Mouse (Mus musculus) MEL (cell line): Measurements from ENCODE around the gene Palmd. TPM values are rescaled to one million over a fixed set of nuclear protein-coding genes. Genes with fewer than 3 reads are reported as not detected.

Experiments used
- DNase-seq: peaks from one replicate; pipeline ENCODE4 v3.0.0; 2011; ENCODE audit warnings: low read depth, low spot score
- H3K27ac ChIP-seq: 2 replicates; pipeline ENCODE4 v1.5.1; 2012; ENCODE audit warnings: low read depth, mild to moderate bottlenecking, control low read depth, low read length, moderate library complexity; ENCODE audit not compliant: control insufficient read depth
- H3K27me3 ChIP-seq, 2 experiments: fragments of 150-350 bp in 1 of 2; sonication (generic) in 1 of 2; 2 replicates each; pipeline ENCODE4 v1.6.1; 2012; ENCODE audit warnings: low read length in 2 of 2, mild to moderate bottlenecking in 2 of 2, improper control_type of control experiment in 1 of 2, moderate library complexity in 1 of 2; ENCODE audit not compliant: insufficient read depth in 2 of 2, control insufficient read depth in 1 of 2
- H3K36me3 ChIP-seq, 2 experiments: 2 replicates each; pipeline ENCODE4 v1.6.1; 2012 to 2014; ENCODE audit warnings: low read length in 2 of 2, improper control_type of control experiment in 1 of 2, inconsistent platforms in 1 of 2, mild to moderate bottlenecking in 1 of 2; ENCODE audit not compliant: insufficient read depth in 2 of 2, control insufficient read depth in 1 of 2
- H3K4me1 ChIP-seq, 2 experiments: fragments of 150-350 bp in 1 of 2; sonication (generic) in 1 of 2; 2 replicates each; pipeline ENCODE4 v1.6.1; 2012; ENCODE audit warnings: low read length in 2 of 2, improper control_type of control experiment in 1 of 2, mild to moderate bottlenecking in 1 of 2; ENCODE audit not compliant: insufficient read depth in 2 of 2, control insufficient read depth in 1 of 2
- H3K4me3 ChIP-seq, 2 experiments: fragments of 150-350 bp in 1 of 2; sonication (generic) in 1 of 2; 2 replicates each; pipeline ENCODE4 v1.5.1; 2012; ENCODE audit warnings: low read depth in 2 of 2, low read length in 2 of 2, mild to moderate bottlenecking in 2 of 2, moderate library complexity in 2 of 2, control low read depth in 1 of 2, improper control_type of control experiment in 1 of 2; ENCODE audit not compliant: control insufficient read depth in 1 of 2, insufficient read depth in 1 of 2
- H3K79me2 ChIP-seq: 2 replicates; pipeline ENCODE4 v1.6.1; 2012; ENCODE audit warnings: mild to moderate bottlenecking, low read length, moderate library complexity; ENCODE audit not compliant: control insufficient read depth, poor library complexity, insufficient read depth
- H3K9ac ChIP-seq: 2 replicates; pipeline ENCODE4 v1.6.1; 2012; ENCODE audit warnings: low read depth, mild to moderate bottlenecking, control low read depth, low read length, moderate library complexity; ENCODE audit not compliant: control insufficient read depth, poor library complexity, severe bottlenecking
- H3K9me3 ChIP-seq: fragments of 150-350 bp; sonication (generic); replicated peaks from 2 replicates; pipeline ENCODE4 v1.6.1; 2012; ENCODE audit warnings: mild to moderate bottlenecking, low read length, improper control_type of control experiment, moderate library complexity; ENCODE audit not compliant: insufficient read depth
- CTCF ChIP-seq, 3 experiments: IDR thresholded peaks in 2 of 3; conservative IDR thresholded peaks in 1 of 3; 2 replicates each; pipeline ENCODE4 v1.5.1; 2011 to 2012; ENCODE audit warnings: low read length in 3 of 3, low read depth in 2 of 3, mild to moderate bottlenecking in 2 of 3, improper control_type of control experiment in 1 of 3, inconsistent platforms in 1 of 3, mixed read lengths in 1 of 3, moderate library complexity in 1 of 3; ENCODE audit not compliant: control insufficient read depth in 1 of 3, insufficient read depth in 1 of 3, poor library complexity in 1 of 3, severe bottlenecking in 1 of 3
- E2F4 ChIP-seq: IDR thresholded peaks from 2 replicates; pipeline ENCODE4 v1.6.1; 2011; ENCODE audit warnings: low read depth, low read length, improper control_type of control experiment, borderline replicate concordance
- EP300 ChIP-seq, 2 experiments: IDR thresholded peaks; 2 replicates each; pipeline ENCODE4 v1.6.1; 2011; ENCODE audit warnings: improper control_type of control experiment in 2 of 2, low read length in 2 of 2, low read depth in 1 of 2, mild to moderate bottlenecking in 1 of 2
- GATA1 ChIP-seq: IDR thresholded peaks from 2 replicates; pipeline ENCODE4 v1.6.1; 2011; ENCODE audit warnings: low read depth, low read length, improper control_type of control experiment
- HCFC1 ChIP-seq: IDR thresholded peaks from 2 replicates; pipeline ENCODE4 v1.6.1; 2012; ENCODE audit warnings: low read depth, mild to moderate bottlenecking, inconsistent platforms, low read length, improper control_type of control experiment, moderate library complexity
- JUND ChIP-seq: IDR thresholded peaks from 2 replicates; pipeline ENCODE4 v1.6.1; 2011; ENCODE audit warnings: low read depth, mild to moderate bottlenecking, improper control_type of control experiment, low read length
- KAT2A ChIP-seq: conservative IDR thresholded peaks from 2 replicates; pipeline ENCODE4 v1.6.1; 2012; ENCODE audit warnings: low read depth, low read length, improper control_type of control experiment, inconsistent platforms
- MEF2A ChIP-seq: IDR thresholded peaks from 2 replicates; pipeline ENCODE4 v1.6.1; 2014; ENCODE audit warnings: low read depth, mild to moderate bottlenecking, inconsistent platforms, low read length, improper control_type of control experiment; ENCODE audit not compliant: poor library complexity, insufficient replicate concordance, severe bottlenecking; ENCODE audit errors: extremely low read depth
- MXI1 ChIP-seq: IDR thresholded peaks from 2 replicates; pipeline ENCODE4 v1.6.1; 2011; ENCODE audit warnings: mild to moderate bottlenecking, low read depth, low read length, improper control_type of control experiment
- MYB ChIP-seq: IDR thresholded peaks from 2 replicates; pipeline ENCODE4 v1.6.1; 2011; ENCODE audit warnings: mild to moderate bottlenecking, low read depth, low read length, improper control_type of control experiment
- MYC ChIP-seq: IDR thresholded peaks from 2 replicates; pipeline ENCODE4 v1.6.1; 2011; ENCODE audit warnings: low read depth, mild to moderate bottlenecking, low read length, improper control_type of control experiment, moderate library complexity
- NELFE ChIP-seq: IDR thresholded peaks from 2 replicates; pipeline ENCODE4 v1.6.1; 2011; ENCODE audit warnings: low read depth, low read length, improper control_type of control experiment
- RCOR1 ChIP-seq: IDR thresholded peaks from 2 replicates; pipeline ENCODE4 v1.6.1; 2012; ENCODE audit warnings: low read depth, mild to moderate bottlenecking, inconsistent platforms, low read length, improper control_type of control experiment
- SIN3A ChIP-seq: IDR thresholded peaks from 2 replicates; pipeline ENCODE4 v1.6.1; 2012; ENCODE audit warnings: low read length, improper control_type of control experiment, inconsistent platforms
- SMC3 ChIP-seq: IDR thresholded peaks from 2 replicates; pipeline ENCODE4 v1.6.1; 2011; ENCODE audit warnings: low read depth, low read length, improper control_type of control experiment
- TBP ChIP-seq: IDR thresholded peaks from 2 replicates; pipeline ENCODE4 v1.8.0; 2011; ENCODE audit warnings: low read depth, low read length, improper control_type of control experiment
- USF1 ChIP-seq: IDR thresholded peaks from 2 replicates; pipeline ENCODE4 v1.6.1; 2014; ENCODE audit warnings: low read depth, mild to moderate bottlenecking, inconsistent platforms, low read length, improper control_type of control experiment, moderate library complexity
- ZC3H11A ChIP-seq: IDR thresholded peaks from 2 replicates; pipeline ENCODE4 v1.6.1; 2012; ENCODE audit warnings: low read depth, mild to moderate bottlenecking, inconsistent platforms, low read length, improper control_type of control experiment
- polyA plus RNA-seq, 2 experiments: library from polyadenylated mRNA; stranded (reverse) in 1 of 2; unstranded in 1 of 2; fragments of >175 nt in 1 of 2; fragments of >200 nt in 1 of 2; gene quantifications; 2 replicates each; pipeline versions ENCODE4 v1.2.1 to v1.2.4; 2012; ENCODE audit warnings: low replicate concordance in 2 of 2, low read depth in 1 of 2; ENCODE audit not compliant: insufficient read length in 2 of 2, insufficient read depth in 1 of 2, missing spikeins in 1 of 2
- total RNA-seq: library from RNA; depleted of rRNA; stranded (reverse); fragments of 300-350 nt; gene quantifications from 2 replicates; pipeline ENCODE4 v1.2.3, GENCODE M21; 2012

Gene Palmd
- total and polyA plus RNA-seq, 3 experiments, result 0.08 TPM; not detected in 2

GRCm38 (mm10) chr3:116889358-116889757, 79.4 kb downstream of the Palmd start:
- Histone ChIP-seq H3K27ac (no peak overlapping the region), H3K4me3 (no peak overlapping the region), H3K9ac (no peak overlapping the region), H3K27me3 (no peaks in the 10 kb centered on the region), H3K36me3 (peaks cover 2 to 35% of the 10 kb centered on the region in 2 experiments; a peak in 3 of 4 replicates), H3K4me1 (no peaks in the 10 kb centered on the region), H3K9me3 (no peaks in the 10 kb centered on the region), H3K79me2 (no peaks in the 10 kb centered on the region)
- DNase-seq, result no peak
- TF ChIP-seq MEF2A (no peak), KAT2A (no peak), TBP (no peak), ZC3H11A (no peak)

GRCm38 (mm10) chr3:116884941-116885340, 83.8 kb downstream of the Palmd start:
- TF ChIP-seq CTCF (IDR thresholded peaks at IDR 0.05 in 2 of 3, conservative IDR thresholded peaks at IDR 0.05 in 1 of 3; ENCODE audit: control insufficient read depth in 1 of 3, insufficient read depth in 1 of 3, low read depth in 2 of 3, low read length in 3 of 3, poor library complexity in 1 of 3, severe bottlenecking in 1 of 3), result no peak
- no peak for TF ChIP-seq NELFE
- no peak for TF ChIP-seq MYC
- TF ChIP-seq JUND, result no peak
- no peak for TF ChIP-seq MYB
- no peak for TF ChIP-seq USF1
- TF ChIP-seq EP300 (IDR thresholded peaks at IDR 0.05; ENCODE audit: low read depth in 1 of 2, low read length in 2 of 2), result no peak
- TF ChIP-seq SMC3, result no peak
- TF ChIP-seq HCFC1, result no peak
- no peak for TF ChIP-seq RCOR1
- no peak for TF ChIP-seq SIN3A
- TF ChIP-seq, all 39 proteins: peak for 0
- Histone ChIP-seq H3K27ac (no peak overlapping the region), H3K9me3 (no peaks in the 10 kb centered on the region), H3K4me3 (no peak overlapping the region), H3K9ac (no peak overlapping the region), H3K4me1 (no peaks in the 10 kb centered on the region), H3K27me3 (no peaks in the 10 kb centered on the region), H3K79me2 (no peaks in the 10 kb centered on the region), H3K36me3 (peaks cover 0 to 36% of the 10 kb centered on the region in 2 experiments; a peak in 2 of 4 replicates)
- no peak for DNase-seq

- TF ChIP-seq MXI1 (no peak), E2F4 (no peak), NELFE (no peak), GATA1 (no peak)
- no peak for DNase-seq
- Histone ChIP-seq H3K36me3 (peaks cover 0 to 44% of the 10 kb centered on the region in 2 experiments; a peak in 2 of 4 replicates), H3K27me3 (no peaks in the 10 kb centered on the region), H3K27ac (no peak overlapping the region), H3K79me2 (no peaks in the 10 kb centered on the region), H3K4me3 (no peak overlapping the region), H3K9me3 (no peaks in the 10 kb centered on the region), H3K4me1 (no peaks in the 10 kb centered on the region), H3K9ac (no peak overlapping the region)
Measured at GRCm38 (mm10) chr3:116882221-116882960, 86.4 kb downstream of the Palmd start.
